Mouse (Mus musculus) CH12F3 (cell line): ENCODE measurements at regions not wholly inside any gene's neighbourhood (a gene's known extent, or its start where the extent isn't known, plus 50 kb on each side); places are given as distances from the start of the nearest gene placed in this dataset.

Experiments
- in situ Hi-C: fragments of 300-500 bp; cut with MboI; formaldehyde crosslinking; loops from 2 replicates; pipeline ENCODE4 v1.14.3; 2020; ENCODE audit warnings: low sequenced_read_pairs

GRCm38 (mm10) chr1:127152840-127153239, 52.0 kb upstream of the Mgat5 start:
- in situ Hi-C loops = no loop called here

- in situ Hi-C loops = no loop called here
These were observed 69.3 kb upstream of the Mgat5 start for GRCm38 (mm10) chr1:127135521-127135920.

GRCm38 (mm10) chr1:127131871-127132270, 72.9 kb upstream of the Mgat5 start:
- in situ Hi-C loops = no loop called here

- in situ Hi-C loops = no loop called here
These were observed 80.0 kb upstream of the Mgat5 start for GRCm38 (mm10) chr1:127124862-127125261.

- in situ Hi-C loops = no loop called here
These were observed 86.8 kb upstream of the Mgat5 start for GRCm38 (mm10) chr1:127118019-127118418.

GRCm38 (mm10) chr1:127107485-127107884, 97.3 kb upstream of the Mgat5 start:
- in situ Hi-C loops = no loop called here

GRCm38 (mm10) chr1:127105861-127106260, 99.0 kb upstream of the Mgat5 start:
- in situ Hi-C loops = no loop called here

GRCm38 (mm10) chr1:127103664-127104063, 101.2 kb upstream of the Mgat5 start:
- in situ Hi-C loops = no loop called here

- in situ Hi-C loops = no loop called here
These were observed 105.9 kb upstream of the Mgat5 start for GRCm38 (mm10) chr1:127098871-127099420.

GRCm38 (mm10) chr1:127087616-127088015, 117.2 kb upstream of the Mgat5 start:
- in situ Hi-C loops = no loop called here

- in situ Hi-C loops = no loop called here
These were observed 118.8 kb upstream of the Mgat5 start for GRCm38 (mm10) chr1:127085988-127086387.

GRCm38 (mm10) chr1:127083761-127084308, 121.0 kb upstream of the Mgat5 start:
- in situ Hi-C loops = no loop called here

GRCm38 (mm10) chr1:127079012-127079411, 125.8 kb upstream of the Mgat5 start:
- in situ Hi-C loops = no loop called here

GRCm38 (mm10) chr1:127062430-127062829, 142.4 kb upstream of the Mgat5 start:
- in situ Hi-C loops = no loop called here

- in situ Hi-C loops = no loop called here
These were observed 158.9 kb upstream of the Mgat5 start for GRCm38 (mm10) chr1:127045711-127046420.

GRCm38 (mm10) chr1:127034748-127035147, 170.1 kb upstream of the Mgat5 start:
- in situ Hi-C loops = no loop called here

GRCm38 (mm10) chr1:127031563-127031962, 173.3 kb upstream of the Mgat5 start:
- in situ Hi-C loops = no loop called here

- in situ Hi-C loops = no loop called here
These were observed 175.8 kb upstream of the Mgat5 start for GRCm38 (mm10) chr1:127028872-127029497.

GRCm38 (mm10) chr1:127023100-127023499, 181.7 kb upstream of the Mgat5 start:
- in situ Hi-C loops = loop anchor here (25.0 kb wide), 1 partner anchor 714 kb away; the partner anchor contains the start of gene Acmsd

GRCm38 (mm10) chr1:127017698-127018097, 187.1 kb upstream of the Nckap5 start:
- in situ Hi-C loops = loop anchor here (10.0 to 25.0 kb wide), 2 partner anchors 447 to 720 kb away; partner anchors contain the start of gene Acmsd

- in situ Hi-C loops = loop anchor here (10.0 to 25.0 kb wide), 2 partner anchors 449 to 721 kb away; partner anchors contain the start of gene Acmsd
These were observed 185.3 kb upstream of the Nckap5 start for GRCm38 (mm10) chr1:127015894-127016245.
